Mouse (Mus musculus): ENCODE measurements around the gene Dpp6. TPM values are rescaled to one million over a fixed set of nuclear protein-coding genes. Genes with fewer than 3 reads are reported as not detected.

Gene Dpp6
- polyA plus RNA-seq, 1 experiment: not detected

- TF ChIP-seq POLR2A (IDR thresholded peaks at IDR 0.05; ENCODE audit: borderline replicate concordance, control insufficient read depth, low read depth, low read length) (no peak), CTCF (IDR thresholded peaks at IDR 0.05; ENCODE audit: control insufficient read depth, insufficient read depth, low read length) (no peak)
- Histone ChIP-seq H3K4me3 (replicated peaks; ENCODE audit: control insufficient read depth, low read depth, low read length) (no peak overlapping the region), H3K4me1 (ENCODE audit: control insufficient read depth, insufficient read depth, low read length) (no peaks in the 10 kb centered on the region), H3K27ac (ENCODE audit: control insufficient read depth, insufficient read depth, low read depth, low read length, poor library complexity) (no peak overlapping the region)
Observed at GRCm38 (mm10) chr5:27621811-27622210, 804.8 kb downstream of the Dpp6 start.

GRCm38 (mm10) chr5:27623876-27624275 is 806.9 kb downstream of the Dpp6 start:
- Histone ChIP-seq H3K4me1 (ENCODE audit: control insufficient read depth, insufficient read depth, low read length) (no peaks in the 10 kb centered on the region), H3K4me3 (replicated peaks; ENCODE audit: control insufficient read depth, low read depth, low read length) (no peak overlapping the region), H3K27ac (ENCODE audit: control insufficient read depth, insufficient read depth, low read depth, low read length, poor library complexity) (no peak overlapping the region)
- WGBS: 58% methylated on average over 1 of the region's 1 CpGs
- TF ChIP-seq POLR2A (IDR thresholded peaks at IDR 0.05; ENCODE audit: borderline replicate concordance, control insufficient read depth, low read depth, low read length) (no peak), CTCF (IDR thresholded peaks at IDR 0.05; ENCODE audit: control insufficient read depth, insufficient read depth, low read length) (no peak)

- Histone ChIP-seq H3K4me1 (ENCODE audit: control insufficient read depth, insufficient read depth, low read length) (no peaks in the 10 kb centered on the region), H3K4me3 (replicated peaks; ENCODE audit: control insufficient read depth, low read depth, low read length) (no peak overlapping the region), H3K27ac (ENCODE audit: control insufficient read depth, insufficient read depth, low read depth, low read length, poor library complexity) (no peak overlapping the region)
- WGBS: 62% methylated on average over 2 of the region's 2 CpGs
- TF ChIP-seq CTCF (IDR thresholded peaks at IDR 0.05; ENCODE audit: control insufficient read depth, insufficient read depth, low read length) (no peak), POLR2A (IDR thresholded peaks at IDR 0.05; ENCODE audit: borderline replicate concordance, control insufficient read depth, low read depth, low read length) (no peak)
Observed at GRCm38 (mm10) chr5:27632151-27632550, 815.1 kb downstream of the Dpp6 start.

- H3K4me3 ChIP-seq (replicated peaks; ENCODE audit: control insufficient read depth, low read depth, low read length): no peak overlapping the region
- no peak overlapping the region for H3K27ac ChIP-seq (ENCODE audit: control insufficient read depth, insufficient read depth, low read depth, low read length, poor library complexity)
- 66% methylated on average over 2 of the region's 2 CpGs for WGBS
- no peaks in the 10 kb centered on the region for H3K4me1 ChIP-seq (ENCODE audit: control insufficient read depth, insufficient read depth, low read length)
- TF ChIP-seq POLR2A (IDR thresholded peaks at IDR 0.05; ENCODE audit: borderline replicate concordance, control insufficient read depth, low read depth, low read length) (no peak), CTCF (IDR thresholded peaks at IDR 0.05; ENCODE audit: control insufficient read depth, insufficient read depth, low read length) (no peak)
Observed at GRCm38 (mm10) chr5:27635941-27636340, 818.9 kb downstream of the Dpp6 start.

GRCm38 (mm10) chr5:27641876-27642275 is 824.9 kb downstream of the Dpp6 start:
- Histone ChIP-seq H3K4me3 (replicated peaks; ENCODE audit: control insufficient read depth, low read depth, low read length) (no peak overlapping the region), H3K4me1 (ENCODE audit: control insufficient read depth, insufficient read depth, low read length) (no peaks in the 10 kb centered on the region), H3K27ac (ENCODE audit: control insufficient read depth, insufficient read depth, low read depth, low read length, poor library complexity) (no peak overlapping the region)
- 81% methylated on average over 1 of the region's 1 CpGs for WGBS
- TF ChIP-seq POLR2A (IDR thresholded peaks at IDR 0.05; ENCODE audit: borderline replicate concordance, control insufficient read depth, low read depth, low read length) (no peak), CTCF (IDR thresholded peaks at IDR 0.05; ENCODE audit: control insufficient read depth, insufficient read depth, low read length) (no peak)

GRCm38 (mm10) chr5:27651879-27652814 is 835.1 kb downstream of the Dpp6 start:
- TF ChIP-seq CTCF (IDR thresholded peaks at IDR 0.05; ENCODE audit: control insufficient read depth, insufficient read depth, low read length) (no peak), POLR2A (IDR thresholded peaks at IDR 0.05; ENCODE audit: borderline replicate concordance, control insufficient read depth, low read depth, low read length) (no peak)
- Histone ChIP-seq H3K4me3 (replicated peaks; ENCODE audit: control insufficient read depth, low read depth, low read length) (no peak overlapping the region), H3K4me1 (ENCODE audit: control insufficient read depth, insufficient read depth, low read length) (no peaks in the 10 kb centered on the region), H3K27ac (ENCODE audit: control insufficient read depth, insufficient read depth, low read depth, low read length, poor library complexity) (no peak overlapping the region)
- 49% methylated on average over 8 of the region's 8 CpGs for WGBS

GRCm38 (mm10) chr5:27656101-27656500 is 839.1 kb downstream of the Dpp6 start:
- Histone ChIP-seq H3K4me3 (replicated peaks; ENCODE audit: control insufficient read depth, low read depth, low read length) (no peak overlapping the region), H3K27ac (ENCODE audit: control insufficient read depth, insufficient read depth, low read depth, low read length, poor library complexity) (no peak overlapping the region), H3K4me1 (ENCODE audit: control insufficient read depth, insufficient read depth, low read length) (no peaks in the 10 kb centered on the region)
- TF ChIP-seq CTCF (IDR thresholded peaks at IDR 0.05; ENCODE audit: control insufficient read depth, insufficient read depth, low read length) (no peak), POLR2A (IDR thresholded peaks at IDR 0.05; ENCODE audit: borderline replicate concordance, control insufficient read depth, low read depth, low read length) (no peak)
- WGBS: 65% methylated on average over 6 of the region's 6 CpGs

- 42% methylated on average over 4 of the region's 4 CpGs for WGBS
- H3K27ac ChIP-seq (ENCODE audit: control insufficient read depth, insufficient read depth, low read depth, low read length, poor library complexity): no peak overlapping the region
- TF ChIP-seq CTCF (IDR thresholded peaks at IDR 0.05; ENCODE audit: control insufficient read depth, insufficient read depth, low read length): no peak
- TF ChIP-seq POLR2A (IDR thresholded peaks at IDR 0.05; ENCODE audit: borderline replicate concordance, control insufficient read depth, low read depth, low read length): no peak
- no peaks in the 10 kb centered on the region for H3K4me1 ChIP-seq (ENCODE audit: control insufficient read depth, insufficient read depth, low read length)
- H3K4me3 ChIP-seq (replicated peaks; ENCODE audit: control insufficient read depth, low read depth, low read length): no peak overlapping the region
Observed at GRCm38 (mm10) chr5:27657672-27658071, 840.7 kb downstream of the Dpp6 start.

Measured in bone marrow, adult 2 months (tissue).